Mouse (Mus musculus): ENCODE measurements at regions not wholly inside any gene's neighbourhood (a gene's known extent, or its start where the extent isn't known, plus 50 kb on each side); places are given as distances from the start of the nearest gene placed in this dataset.

DNA sequence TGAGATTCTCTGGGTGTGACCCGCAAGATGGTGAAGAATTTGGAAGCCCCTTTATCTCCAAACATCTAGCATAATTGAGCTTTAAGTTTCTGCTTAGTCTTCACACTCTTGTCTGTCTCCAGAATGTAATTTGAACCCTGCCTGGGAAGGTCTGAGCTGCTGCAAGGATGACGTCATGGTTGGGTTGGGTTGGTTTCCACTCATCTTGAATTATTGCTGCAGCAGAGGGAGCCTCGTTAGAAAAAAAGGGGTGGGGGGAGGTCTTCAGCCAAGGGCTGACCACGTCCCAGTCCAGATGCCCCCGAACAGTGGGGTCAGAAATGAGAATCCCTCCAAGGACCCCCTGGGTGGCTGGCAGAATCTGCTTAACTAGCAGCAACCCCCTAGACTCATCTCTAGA lies 158.1 kb upstream of the Sox11 start:
- TF ChIP-seq CTCF (IDR thresholded peaks at IDR 0.05; ENCODE audit: low read depth, low read length) (no peak), GATA1 (IDR thresholded peaks at IDR 0.05; ENCODE audit: borderline replicate concordance, low read length) (no peak), GATA2 (IDR thresholded peaks at IDR 0.05; ENCODE audit: borderline replicate concordance, low read depth, low read length) (no peak), POLR2AphosphoS5 (IDR thresholded peaks at IDR 0.05; ENCODE audit: insufficient replicate concordance, low read depth, low read length) (no peak)

Data from G1E (cell line).